Mouse (Mus musculus): ENCODE results near the gene Slc9a9. TPM values are rescaled to one million over a fixed set of nuclear protein-coding genes. Genes with fewer than 3 reads are reported as not detected.

Slc9a9 gene
- total and polyA plus RNA-seq, 2 experiments from 2014 or later, result 6.0 to 6.7 TPM

DNA sequence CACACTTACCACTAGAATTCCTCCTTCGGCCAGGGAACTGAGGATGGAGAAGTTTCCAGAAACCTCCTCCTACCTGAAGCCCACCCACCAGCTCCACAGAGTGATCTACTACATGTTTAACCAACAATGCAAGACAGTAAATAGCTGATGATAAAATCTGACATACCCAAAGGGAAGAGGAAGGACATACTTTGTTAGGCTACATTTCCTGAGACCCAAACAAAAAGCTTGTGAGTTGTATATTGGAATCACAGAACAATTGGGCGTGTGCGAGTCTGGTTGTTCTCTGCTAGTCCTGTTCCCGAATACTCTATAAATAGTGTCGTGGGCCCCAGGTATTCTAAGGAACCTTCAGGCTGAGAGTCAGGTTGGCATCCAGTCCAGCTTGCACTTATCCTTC is 551.6 kb downstream of the Slc9a9 start:
- Histone ChIP-seq H3K9ac (replicated peaks; ENCODE audit: low read length, poor library complexity, severe bottlenecking) (no peak overlapping the region), H3K9me3 (ENCODE audit: low read length) (no peaks in the 10 kb centered on the region), H3K27ac (ENCODE audit: low read depth, low read length) (no peak overlapping the region), H3K36me3 (ENCODE audit: insufficient read depth, low read length) (no peaks in the 10 kb centered on the region), H3K27me3 (ENCODE audit: insufficient read depth, low read length) (no peaks in the 10 kb centered on the region), H3K4me2 (ENCODE audit: low read depth, low read length, poor library complexity, severe bottlenecking) (no peak overlapping the region), H3K4me1 (ENCODE audit: insufficient read depth, low read length) (no peaks in the 10 kb centered on the region), H3K4me3 (ENCODE audit: low read depth, low read length) (no peak overlapping the region)
- DNase-seq (ENCODE audit: low spot score), result no peak
- 94% methylated on average over 5 of the region's 5 CpGs for WGBS
- TF ChIP-seq CTCF (IDR thresholded peaks at IDR 0.05), result no peak
- no peak for ATAC-seq (ENCODE audit: low FRiP score)

DNA sequence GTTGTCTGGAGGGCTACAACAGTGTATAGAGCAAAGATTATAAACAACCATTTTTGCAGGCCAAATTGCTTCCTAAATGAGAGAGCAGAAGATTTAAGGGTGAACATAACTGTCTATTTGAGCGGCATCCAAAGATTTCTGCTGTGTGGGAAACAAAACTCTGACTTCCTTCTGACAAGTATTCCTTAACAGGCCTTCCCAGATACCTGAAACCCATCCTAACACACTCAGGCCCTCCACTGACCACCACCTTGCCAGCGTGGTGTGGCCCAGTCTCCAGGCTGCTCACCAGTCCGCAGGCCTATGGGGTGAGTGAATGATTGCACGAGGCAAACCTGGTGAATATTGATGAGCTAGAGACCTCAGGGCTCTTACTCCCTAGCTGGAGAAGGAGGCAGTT is 557.3 kb downstream of the Slc9a9 start:
- Histone ChIP-seq H3K36me3 (ENCODE audit: insufficient read depth, low read length) (no peaks in the 10 kb centered on the region), H3K9ac (replicated peaks; ENCODE audit: low read length, poor library complexity, severe bottlenecking) (no peak overlapping the region), H3K4me3 (ENCODE audit: low read depth, low read length) (no peak overlapping the region), H3K27ac (ENCODE audit: low read depth, low read length) (no peak overlapping the region), H3K27me3 (ENCODE audit: insufficient read depth, low read length) (no peaks in the 10 kb centered on the region), H3K4me1 (ENCODE audit: insufficient read depth, low read length) (no peaks in the 10 kb centered on the region), H3K4me2 (ENCODE audit: low read depth, low read length, poor library complexity, severe bottlenecking) (no peak overlapping the region), H3K9me3 (ENCODE audit: low read length) (no peaks in the 10 kb centered on the region)
- 62% methylated on average over 4 of the region's 4 CpGs for WGBS
- no peak for DNase-seq (ENCODE audit: low spot score)
- TF ChIP-seq CTCF (IDR thresholded peaks at IDR 0.05), result no peak
- ATAC-seq (ENCODE audit: low FRiP score), result no peak

DNA sequence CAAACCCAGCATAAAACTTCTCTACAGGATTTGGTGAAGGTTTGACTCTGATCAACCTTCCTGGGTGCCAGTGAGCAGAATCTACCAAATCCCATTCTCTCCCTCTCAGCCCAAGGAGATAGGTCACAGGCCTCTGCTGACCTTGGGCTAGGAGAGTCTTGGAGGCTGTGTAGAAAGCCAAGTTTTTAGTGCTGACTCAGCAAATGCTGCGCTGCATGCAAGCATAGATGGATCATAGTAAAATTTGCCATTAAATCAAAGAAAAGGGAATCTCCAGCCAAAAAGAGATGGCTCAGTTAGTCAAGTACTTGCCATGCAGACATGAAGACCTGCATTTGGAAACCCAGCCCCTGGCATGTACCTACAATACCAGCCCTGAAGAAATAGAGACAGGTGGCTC is 558.4 kb downstream of the Slc9a9 start:
- Histone ChIP-seq H3K4me3 (ENCODE audit: low read depth, low read length) (no peak overlapping the region), H3K4me2 (ENCODE audit: low read depth, low read length, poor library complexity, severe bottlenecking) (no peak overlapping the region), H3K9me3 (ENCODE audit: low read length) (no peaks in the 10 kb centered on the region), H3K9ac (replicated peaks; ENCODE audit: low read length, poor library complexity, severe bottlenecking) (no peak overlapping the region), H3K27ac (ENCODE audit: low read depth, low read length) (no peak overlapping the region), H3K4me1 (ENCODE audit: insufficient read depth, low read length) (no peaks in the 10 kb centered on the region), H3K27me3 (ENCODE audit: insufficient read depth, low read length) (no peaks in the 10 kb centered on the region), H3K36me3 (ENCODE audit: insufficient read depth, low read length) (no peaks in the 10 kb centered on the region)
- DNase-seq (ENCODE audit: low spot score) (no peak), ATAC-seq (ENCODE audit: low FRiP score) (no peak)
- TF ChIP-seq CTCF (IDR thresholded peaks at IDR 0.05), result no peak
- WGBS, result 97% methylated on average over 1 of the region's 1 CpGs

DNA sequence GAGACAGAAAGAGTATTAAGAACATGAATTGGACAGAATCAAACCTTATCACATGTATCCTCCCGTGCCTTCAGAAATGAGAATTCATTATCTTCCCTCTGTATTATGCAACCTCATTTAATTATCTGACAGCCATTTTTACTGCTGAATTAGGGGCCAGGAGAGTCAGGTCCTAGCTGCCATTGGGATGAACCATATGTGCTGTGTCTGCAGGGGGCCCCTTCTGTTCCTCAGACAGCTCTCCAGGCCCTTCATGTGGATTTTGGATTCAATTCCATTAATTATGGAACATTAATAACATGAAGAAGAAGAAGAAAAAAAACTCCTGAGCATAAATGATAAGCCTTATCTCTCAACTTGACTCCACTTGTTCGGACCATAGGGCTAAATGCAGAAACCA is 559.4 kb downstream of the Slc9a9 start:
- Histone ChIP-seq H3K4me1 (ENCODE audit: insufficient read depth, low read length) (no peaks in the 10 kb centered on the region), H3K27ac (ENCODE audit: low read depth, low read length) (no peak overlapping the region), H3K9ac (replicated peaks; ENCODE audit: low read length, poor library complexity, severe bottlenecking) (no peak overlapping the region), H3K36me3 (ENCODE audit: insufficient read depth, low read length) (no peaks in the 10 kb centered on the region), H3K9me3 (ENCODE audit: low read length) (no peaks in the 10 kb centered on the region), H3K4me3 (ENCODE audit: low read depth, low read length) (no peak overlapping the region), H3K4me2 (ENCODE audit: low read depth, low read length, poor library complexity, severe bottlenecking) (no peak overlapping the region), H3K27me3 (ENCODE audit: insufficient read depth, low read length) (no peaks in the 10 kb centered on the region)
- no peak for ATAC-seq (ENCODE audit: low FRiP score)
- TF ChIP-seq CTCF (IDR thresholded peaks at IDR 0.05), result no peak
- no peak for DNase-seq (ENCODE audit: low spot score)
- WGBS, result 81% methylated on average over 2 of the region's 2 CpGs

DNA sequence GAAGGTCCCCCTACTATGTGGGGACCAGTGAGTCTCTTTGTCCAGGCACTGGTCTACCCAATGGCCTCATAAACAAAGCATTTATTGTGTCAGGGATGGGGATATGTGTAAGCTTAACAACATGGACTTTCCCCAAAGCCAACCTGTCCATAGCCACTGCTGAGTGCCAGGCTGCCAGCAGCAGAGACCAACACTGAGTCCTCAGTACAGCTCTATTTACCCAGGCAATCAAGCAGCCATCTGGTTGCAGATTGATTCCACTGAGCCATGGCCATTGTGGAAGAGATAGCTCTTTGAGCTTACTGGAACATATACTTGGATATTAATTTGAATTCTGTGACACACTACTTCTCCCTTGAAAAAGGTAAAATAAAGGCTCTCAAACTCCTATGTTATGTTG is 570.2 kb downstream of the Slc9a9 start:
- no peaks in the 10 kb centered on the region for H3K36me3 ChIP-seq (ENCODE audit: insufficient read depth, low read length)
- no peak overlapping the region for H3K4me2 ChIP-seq (ENCODE audit: low read depth, low read length, poor library complexity, severe bottlenecking)
- no peaks in the 10 kb centered on the region for H3K9me3 ChIP-seq (ENCODE audit: low read length)
- DNase-seq (ENCODE audit: low spot score), result no peak
- H3K27ac ChIP-seq (ENCODE audit: low read depth, low read length), result no peak overlapping the region
- no peaks in the 10 kb centered on the region for H3K27me3 ChIP-seq (ENCODE audit: insufficient read depth, low read length)
- H3K9ac ChIP-seq (replicated peaks; ENCODE audit: low read length, poor library complexity, severe bottlenecking), result no peak overlapping the region
- no peaks in the 10 kb centered on the region for H3K4me1 ChIP-seq (ENCODE audit: insufficient read depth, low read length)
- no peak overlapping the region for H3K4me3 ChIP-seq (ENCODE audit: low read depth, low read length)
- TF ChIP-seq CTCF (IDR thresholded peaks at IDR 0.05), result no peak
- ATAC-seq (ENCODE audit: low FRiP score), result no peak

DNA sequence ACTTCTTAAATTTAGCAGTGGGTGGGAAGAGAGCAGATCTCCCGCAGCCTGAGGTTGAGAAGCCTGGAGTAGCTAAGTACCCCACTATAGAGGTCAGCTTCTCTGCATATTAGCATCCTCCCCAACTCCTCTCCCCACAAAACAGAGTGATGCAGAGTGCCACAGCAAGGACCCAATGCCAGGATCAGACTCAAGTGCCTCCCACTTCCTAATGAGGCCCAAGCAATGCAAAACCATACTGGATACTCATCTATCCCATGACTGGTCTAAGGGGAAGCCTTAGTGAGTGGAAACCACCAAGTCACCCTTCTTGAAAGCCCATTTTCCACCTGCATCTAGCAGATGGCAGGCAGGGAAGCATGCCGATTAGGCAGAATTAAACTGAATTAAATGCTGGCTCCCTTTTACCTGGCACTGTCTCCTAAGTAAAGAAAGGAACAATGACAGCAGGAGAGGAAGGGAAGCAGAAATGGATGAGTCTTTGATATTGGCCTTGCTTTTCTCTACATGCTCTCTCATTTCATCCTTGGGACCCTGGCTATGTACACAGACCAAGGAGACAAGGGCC is 573.0 kb downstream of the Slc9a9 start:
- no peaks in the 10 kb centered on the region for H3K4me1 ChIP-seq (ENCODE audit: insufficient read depth, low read length)
- DNase-seq (ENCODE audit: low spot score) (no peak), ATAC-seq (ENCODE audit: low FRiP score) (no peak)
- no peak overlapping the region for H3K4me2 ChIP-seq (ENCODE audit: low read depth, low read length, poor library complexity, severe bottlenecking)
- no peak overlapping the region for H3K9ac ChIP-seq (replicated peaks; ENCODE audit: low read length, poor library complexity, severe bottlenecking)
- no peak for TF ChIP-seq CTCF (IDR thresholded peaks at IDR 0.05)
- no peak overlapping the region for H3K27ac ChIP-seq (ENCODE audit: low read depth, low read length)
- no peak overlapping the region for H3K4me3 ChIP-seq (ENCODE audit: low read depth, low read length)
- H3K36me3 ChIP-seq (ENCODE audit: insufficient read depth, low read length), result no peaks in the 10 kb centered on the region
- no peaks in the 10 kb centered on the region for H3K27me3 ChIP-seq (ENCODE audit: insufficient read depth, low read length)
- H3K9me3 ChIP-seq (ENCODE audit: low read length), result no peaks in the 10 kb centered on the region
- WGBS, result 95% methylated on average over 2 of the region's 2 CpGs
